Mouse (Mus musculus) heart, postnatal 0 days (tissue): ENCODE results near the gene H3f3b.

ENCODE experiments used
- CTCF ChIP-seq: IDR thresholded peaks from 2 replicates; pipeline ENCODE4 v1.5.1; 2016; ENCODE audit warnings: antibody characterized with exemption, control low read depth, low read depth
- EP300 ChIP-seq: IDR thresholded peaks from 2 replicates; pipeline ENCODE4 v1.6.1; 2016; ENCODE audit warnings: antibody characterized with exemption, low read depth

DNA sequence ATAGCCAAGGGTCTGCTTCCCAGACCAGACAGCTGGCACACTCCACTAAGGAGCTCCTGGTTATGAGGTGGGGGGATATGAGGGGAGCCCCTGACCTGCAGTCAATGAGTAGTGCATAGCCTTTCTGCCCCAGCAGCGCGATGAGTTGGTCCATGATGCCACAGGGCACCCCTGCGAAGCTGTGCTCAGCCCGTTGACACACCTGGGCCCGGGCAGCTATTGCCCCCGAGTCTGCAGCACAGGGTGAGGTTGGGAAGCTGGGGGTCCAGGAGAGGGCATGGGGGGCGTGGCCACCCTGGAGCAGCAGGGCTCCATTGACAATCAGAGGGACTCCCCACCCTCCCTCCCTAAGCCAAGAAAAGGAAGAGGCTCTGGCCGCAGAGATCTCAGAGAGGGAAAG lies 17.6 kb downstream of the H3f3b start:
- TF ChIP-seq CTCF (no peak), EP300 (no peak)
